Mouse (Mus musculus) heart, embryonic 14.5 days (tissue): ENCODE data around the gene Sp1. TPM values are rescaled to one million over a fixed set of nuclear protein-coding genes. Genes with fewer than 3 reads are reported as not detected.

ENCODE experiments used
- ATAC-seq: fragments of 200-750 bp; cut with Nextera tagmentation; 2 replicates; pipeline ENCODE4 v1.8.0; 2017; ENCODE audit warnings: low read depth, moderate TSS enrichment; ENCODE audit not compliant: insufficient number of reproducible peaks, insufficient read depth, low FRiP score
- H3K27ac ChIP-seq, 2 experiments: fragments of 200-500 bp in 1 of 2; fragments of 300-500 bp in 1 of 2; sonication (generic) in 1 of 2; replicated peaks in 1 of 2; 2 replicates each; pipeline ENCODE4 v1.5.1; 2012 to 2014; ENCODE audit warnings: low read depth in 2 of 2, low read length in 2 of 2, control low read depth in 1 of 2, mild to moderate bottlenecking in 1 of 2, mixed read lengths in 1 of 2; ENCODE audit not compliant: control insufficient read depth in 1 of 2, insufficient read depth in 1 of 2
- H3K27me3 ChIP-seq: fragments of 300-500 bp; sonication (generic); 2 replicates; pipeline ENCODE4 v1.6.1; 2014; ENCODE audit warnings: mild to moderate bottlenecking, low read length, control low read depth; ENCODE audit not compliant: control insufficient read depth, insufficient read depth
- H3K36me3 ChIP-seq: fragments of 300-500 bp; sonication (generic); 2 replicates; pipeline ENCODE4 v1.6.1; 2014; ENCODE audit warnings: mild to moderate bottlenecking, control low read depth, low read length, mixed read lengths; ENCODE audit not compliant: control insufficient read depth, insufficient read depth
- H3K4me1 ChIP-seq, 2 experiments: fragments of 200-500 bp in 1 of 2; fragments of 300-500 bp in 1 of 2; sonication (generic) in 1 of 2; 2 replicates each; pipeline ENCODE4 v1.6.1; 2012 to 2014; ENCODE audit warnings: low read length in 2 of 2, control low read depth in 1 of 2, mixed read lengths in 1 of 2; ENCODE audit not compliant: control insufficient read depth in 2 of 2, insufficient read depth in 2 of 2
- H3K4me2 ChIP-seq: fragments of 300-500 bp; sonication (generic); 2 replicates; pipeline ENCODE4 v1.6.1; 2014; ENCODE audit warnings: mild to moderate bottlenecking, low read length
- H3K4me3 ChIP-seq, 2 experiments: fragments of 200-500 bp in 1 of 2; fragments of 300-500 bp in 1 of 2; sonication (generic) in 1 of 2; 2 replicates each; pipeline ENCODE4 v1.5.1; 2012 to 2014; ENCODE audit warnings: low read length in 2 of 2, mild to moderate bottlenecking in 2 of 2, control low read depth in 1 of 2, low read depth in 1 of 2, moderate library complexity in 1 of 2; ENCODE audit not compliant: control insufficient read depth in 1 of 2, insufficient read depth in 1 of 2
- H3K9ac ChIP-seq: fragments of 300-500 bp; sonication (generic); 2 replicates; pipeline ENCODE4 v1.6.1; 2014; ENCODE audit warnings: mild to moderate bottlenecking, low read length
- H3K9me3 ChIP-seq: fragments of 300-500 bp; sonication (generic); 2 replicates; pipeline ENCODE4 v1.6.1; 2016; ENCODE audit warnings: low read length, control low read depth; ENCODE audit not compliant: control insufficient read depth
- WGBS: fragments of 180-500 bp; shearing (Covaris S2); extraction: QIAGEN DNeasy Blood & Tissue Kit; methylation state at CpG from one replicate; pipeline ENCODE4 v1.1.7; 2014; 5-methylcytosine and 5-hydroxymethylcytosine counted together
- polyA plus RNA-seq: library from polyadenylated mRNA; unstranded; fragments of >200 nt; fragmentation: Nextera tagmentation; extraction: Ambion mirVana; gene quantifications from 2 replicates; pipeline ENCODE4 v1.2.1, GENCODE M21; 2014

Gene Sp1
- polyA plus RNA-seq, 1 experiment from 2014 or later, result 8.2 TPM

GRCm38 (mm10) chr15:102463666-102464065 lies 57.7 kb downstream of the Sp1 start:
- H3K9me3 ChIP-seq, result no peaks in the 10 kb centered on the region

GRCm38 (mm10) chr15:102468675-102469370 lies 62.9 kb downstream of the Sp1 start:
- Histone ChIP-seq H3K4me3 (no peak overlapping the region), H3K9ac (no peak overlapping the region), H3K27me3 (no peaks in the 10 kb centered on the region), H3K27ac (no peak overlapping the region), H3K4me2 (no peak overlapping the region), H3K4me1 (peaks cover 2 to 18% of the 10 kb centered on the region in 2 experiments; a peak in 3 of 4 replicates), H3K36me3 (peaks cover 11% of the 10 kb centered on the region), H3K9me3 (no peaks in the 10 kb centered on the region)
- WGBS, result 95% methylated on average over 9 of the region's 9 CpGs
- no peak for ATAC-seq

More at GRCm38 (mm10) chr15:102463666-102464065, 57.7 kb downstream of the Sp1 start:
- no peak for ATAC-seq
- Histone ChIP-seq H3K27me3 (no peaks in the 10 kb centered on the region), H3K4me3 (no peak overlapping the region), H3K36me3 (peaks cover 12% of the 10 kb centered on the region), H3K4me2 (no peak overlapping the region), H3K27ac (no peak overlapping the region), H3K4me1 (peaks cover 7 to 24% of the 10 kb centered on the region in 2 experiments; a peak in 3 of 4 replicates), H3K9ac (no peak overlapping the region)

DNA sequence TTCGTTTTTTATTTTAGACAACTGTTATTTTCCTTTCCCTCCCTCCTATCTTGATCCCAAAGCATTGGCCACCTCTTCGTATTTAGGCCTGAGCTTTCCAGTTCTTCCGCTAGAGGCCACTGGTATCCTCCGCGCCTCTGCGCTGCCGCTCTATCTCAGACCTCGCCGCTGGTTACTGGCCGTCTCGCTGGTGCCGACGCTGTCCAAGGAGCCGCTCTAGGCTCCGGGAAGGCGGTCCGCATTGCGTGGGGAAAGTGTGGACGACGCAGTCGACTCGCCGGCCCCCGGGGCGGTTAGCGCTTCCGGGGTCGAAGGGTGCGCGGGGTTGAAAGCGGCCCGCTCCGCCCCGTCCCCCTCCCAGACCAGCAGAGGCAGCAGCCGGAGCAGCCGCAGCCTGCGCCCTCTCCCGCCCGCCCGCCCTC lies 64.3 kb downstream of the Sp1 start, which contains the start of gene Pcbp2:
Gene Pcbp2, plus strand, starts transcription at position 357 of the 422 bp plus-strand sequence.
- H3K4me2 ChIP-seq, result peak within 1 kb of the TSS; percentile 85
- H3K4me3 ChIP-seq, result peak within 1 kb of the TSS; percentile 68 to 92
- H3K4me1 ChIP-seq, result peaks cover 2 to 18% of the 10 kb centered on the region in 2 experiments; a peak in 3 of 4 replicates
- H3K27ac ChIP-seq, result peak within 1 kb of the TSS; percentile 91 to 99
- ATAC-seq, result peak; percentile 99
- H3K27me3 ChIP-seq, result no peaks in the 10 kb centered on the region
- whole genome bisulfite sequencing, result under 1% methylated on average over 34 of the region's 40 CpGs
- H3K9me3 ChIP-seq, result no peaks in the 10 kb centered on the region
- H3K9ac ChIP-seq, result peak within 1 kb of the TSS; percentile 98
- peaks cover 25% of the 10 kb centered on the region for H3K36me3 ChIP-seq

DNA sequence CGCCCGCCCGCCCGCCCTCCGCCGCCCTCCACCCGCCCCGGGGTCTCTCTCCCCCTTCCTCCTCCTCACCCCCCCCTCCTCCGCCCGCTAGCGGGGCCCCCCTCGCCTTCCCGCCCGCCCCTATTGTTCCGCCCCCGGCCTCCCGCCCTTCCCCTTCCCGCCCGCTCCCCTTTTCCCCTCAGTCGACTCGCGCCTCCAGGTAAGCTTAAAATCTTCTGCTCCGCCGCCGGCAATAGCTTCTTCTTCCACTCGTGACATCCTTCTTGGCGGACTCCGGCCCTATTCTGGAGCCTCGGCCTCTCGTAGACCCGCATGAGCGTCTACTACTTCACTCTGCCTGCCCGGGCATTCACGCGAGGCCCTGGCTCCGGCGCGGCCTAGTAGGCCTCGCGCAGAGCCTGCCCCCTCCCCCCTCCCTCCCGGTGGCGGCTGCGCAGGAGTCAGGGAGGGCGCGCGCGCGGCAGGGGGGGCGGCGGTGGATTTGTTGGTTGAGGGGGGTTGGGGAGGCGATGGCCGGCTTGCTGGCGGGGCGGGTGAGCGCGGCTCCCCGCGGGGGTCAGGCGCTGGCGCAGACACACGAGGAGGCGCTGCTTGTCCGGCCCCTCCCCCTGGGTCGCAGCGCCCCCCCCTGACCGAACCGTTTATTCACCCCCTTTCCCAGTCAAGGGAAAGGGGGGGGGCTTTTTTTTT lies 64.8 kb downstream of the Sp1 start:
- WGBS, result under 1% methylated on average over 44 of the region's 67 CpGs
- peak overlapping the region; percentile 98 for H3K9ac ChIP-seq

GRCm38 (mm10) chr15:102471295-102471645 lies 65.3 kb downstream of the Sp1 start:
- Histone ChIP-seq H3K27me3 (no peaks in the 10 kb centered on the region), H3K9me3 (no peaks in the 10 kb centered on the region), H3K9ac (peak overlapping the region; percentile 98), H3K4me3 (peak overlapping the region; percentile 68 to 92), H3K27ac (peak overlapping the region in 1 of 2 experiments; percentile 99; a peak in 2 of 4 replicates), H3K4me2 (peak overlapping the region; percentile 85), H3K4me1 (peaks cover 2 to 18% of the 10 kb centered on the region in 2 experiments; a peak in 3 of 4 replicates), H3K36me3 (peaks cover 36% of the 10 kb centered on the region)
- ATAC-seq, result no peak
- 2% methylated on average over 10 of the region's 10 CpGs for WGBS

More for the DNA sequence above, 64.8 kb downstream of the Sp1 start:
- ATAC-seq, result peak; percentile 74
- Histone ChIP-seq H3K4me1 (peaks cover 2 to 18% of the 10 kb centered on the region in 2 experiments; a peak in 3 of 4 replicates), H3K4me2 (peak overlapping the region; percentile 85), H3K9me3 (no peaks in the 10 kb centered on the region), H3K27ac (peak overlapping the region; percentile 91 to 99), H3K4me3 (peak overlapping the region; percentile 68 to 92), H3K36me3 (peaks cover 31% of the 10 kb centered on the region), H3K27me3 (no peaks in the 10 kb centered on the region)

DNA sequence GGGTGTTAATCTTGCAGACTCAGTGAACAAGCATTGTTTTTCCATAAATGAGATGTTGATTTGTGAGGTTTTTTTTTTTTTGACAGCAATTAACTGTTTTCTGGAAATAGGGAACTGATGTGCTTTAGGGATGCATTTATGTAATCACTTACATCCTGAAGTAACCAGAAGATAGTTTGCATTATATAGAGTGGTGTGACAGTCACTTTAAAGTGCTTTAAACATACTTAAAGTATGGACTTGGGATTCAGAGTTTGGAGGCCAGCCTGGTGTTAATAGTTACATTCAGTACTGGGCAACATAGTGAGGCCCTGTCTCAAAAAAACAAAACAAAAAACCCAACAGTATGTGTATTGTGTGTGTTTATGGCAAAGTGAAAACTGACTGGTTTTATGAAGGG lies 65.8 kb downstream of the Sp1 start:
- H3K27me3 ChIP-seq, result no peaks in the 10 kb centered on the region
- H3K27ac ChIP-seq, result no peak overlapping the region; a peak in 1 of 4 replicates
- H3K9me3 ChIP-seq, result no peaks in the 10 kb centered on the region
- ATAC-seq, result no peak
- H3K36me3 ChIP-seq, result peaks cover 40% of the 10 kb centered on the region
- H3K9ac ChIP-seq, result peak overlapping the region; percentile 98
- peak overlapping the region in 1 of 2 experiments; percentile 92; a peak in 2 of 4 replicates for H3K4me3 ChIP-seq
- H3K4me1 ChIP-seq, result peaks cover 2 to 18% of the 10 kb centered on the region in 2 experiments; a peak in 3 of 4 replicates
- peak overlapping the region; percentile 85 for H3K4me2 ChIP-seq

GRCm38 (mm10) chr15:102473246-102473645 lies 67.3 kb downstream of the Sp1 start:
- Histone ChIP-seq H3K4me1 (peaks cover 2 to 18% of the 10 kb centered on the region in 2 experiments; a peak in 3 of 4 replicates), H3K27me3 (no peaks in the 10 kb centered on the region), H3K4me3 (no peak overlapping the region), H3K9me3 (no peaks in the 10 kb centered on the region), H3K27ac (no peak overlapping the region), H3K4me2 (peak overlapping the region; percentile 85), H3K9ac (no peak overlapping the region), H3K36me3 (peaks cover 56% of the 10 kb centered on the region)
- no peak for ATAC-seq
- WGBS, result 57% methylated on average over 2 of the region's 2 CpGs
